Mouse (Mus musculus) heart, embryonic 16.5 days (tissue): ENCODE data around the gene Spag6. TPM values are rescaled to one million over a fixed set of nuclear protein-coding genes. Genes with fewer than 3 reads are reported as not detected.

Experiments used
- ATAC-seq: fragments of 200-750 bp; cut with Nextera tagmentation; replicated peaks from 2 replicates; pipeline ENCODE4 v1.8.0; 2017; ENCODE audit warnings: moderate number of reproducible peaks; ENCODE audit not compliant: insufficient read depth, low FRiP score; ENCODE audit errors: extremely low read depth
- H3K27ac ChIP-seq: fragments of 300-500 bp; sonication (generic); 2 replicates; pipeline ENCODE4 v1.5.1; 2014; ENCODE audit warnings: mild to moderate bottlenecking, low read length, control low read depth, moderate library complexity
- H3K27me3 ChIP-seq: fragments of 300-500 bp; sonication (generic); 2 replicates; pipeline ENCODE4 v1.6.1; 2014; ENCODE audit warnings: low read length, mixed read lengths; ENCODE audit not compliant: control insufficient read depth, insufficient read depth
- H3K36me3 ChIP-seq: fragments of 300-500 bp; sonication (generic); 2 replicates; pipeline ENCODE4 v1.6.1; 2014; ENCODE audit not compliant: control insufficient read depth, insufficient read depth
- H3K4me1 ChIP-seq: fragments of 300-500 bp; sonication (generic); 2 replicates; pipeline ENCODE4 v1.6.1; 2014; ENCODE audit warnings: low read length, mixed read lengths; ENCODE audit not compliant: control insufficient read depth, insufficient read depth
- H3K4me2 ChIP-seq: fragments of 300-500 bp; sonication (generic); 2 replicates; pipeline ENCODE4 v1.6.1; 2014; ENCODE audit warnings: low read depth, mild to moderate bottlenecking, control low read depth, low read length
- H3K4me3 ChIP-seq: fragments of 300-500 bp; sonication (generic); 2 replicates; pipeline ENCODE4 v1.5.1; 2014; ENCODE audit warnings: mild to moderate bottlenecking, control low read depth, low read length
- H3K9ac ChIP-seq: fragments of 300-500 bp; sonication (generic); 2 replicates; pipeline ENCODE4 v1.6.1; 2014; ENCODE audit warnings: low read length, control low read depth
- H3K9me3 ChIP-seq: fragments of 300-500 bp; sonication (generic); replicated peaks from 2 replicates; pipeline ENCODE4 v1.6.1; 2016; ENCODE audit warnings: low read length; ENCODE audit not compliant: control insufficient read depth
- WGBS: fragments of 180-500 bp; shearing (Covaris S2); extraction: QIAGEN DNeasy Blood & Tissue Kit; methylation state at CpG from one replicate; pipeline ENCODE4 v1.1.7; 2014; 5-methylcytosine and 5-hydroxymethylcytosine counted together
- polyA plus RNA-seq: library from polyadenylated mRNA; unstranded; fragments of >200 nt; fragmentation: Nextera tagmentation; extraction: Ambion mirVana; gene quantifications from 2 replicates; pipeline ENCODE4 v1.2.1, GENCODE M21; 2015

The Spag6 gene
- polyA plus RNA-seq, 1 experiment from 2014 or later = 0.26 TPM

DNA sequence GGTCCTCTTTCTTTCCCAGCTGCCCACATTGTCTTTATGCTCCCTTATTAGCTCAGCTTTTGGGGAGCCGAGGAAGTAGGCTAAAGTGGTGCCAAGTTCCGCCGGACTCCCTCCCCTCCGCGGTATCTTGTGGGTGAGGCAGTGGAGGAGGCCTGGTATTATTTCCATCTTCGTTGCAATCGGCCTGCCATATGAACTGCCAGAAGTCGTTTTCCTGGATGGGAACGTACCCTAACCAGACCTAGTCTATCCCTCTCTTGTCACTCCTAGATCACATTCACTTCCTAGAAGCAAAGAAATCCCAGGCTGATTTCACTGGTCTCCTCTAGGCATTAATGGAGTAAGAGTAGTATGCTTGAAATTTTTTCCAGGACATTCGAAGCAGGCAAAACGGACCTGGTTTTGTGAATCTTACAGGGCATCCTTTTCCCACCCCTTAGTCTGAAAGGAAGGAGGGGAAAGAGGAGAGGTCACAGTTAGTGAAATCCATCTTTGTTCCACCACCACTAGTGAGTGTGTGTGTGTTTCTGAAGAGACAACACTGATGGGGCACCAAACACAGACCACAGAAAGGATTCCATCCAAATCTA lies 5.7 kb downstream of the Spag6 start:
- H3K4me1 ChIP-seq = peaks cover 11% of the 10 kb centered on the region
- H3K9me3 ChIP-seq = no peaks in the 10 kb centered on the region
- H3K9ac ChIP-seq = no peak overlapping the region
- H3K27me3 ChIP-seq = peaks cover 52% of the 10 kb centered on the region
- no peak overlapping the region for H3K4me2 ChIP-seq
- no peak for ATAC-seq
- H3K4me3 ChIP-seq = peak overlapping the region; percentile 29
- H3K36me3 ChIP-seq = no peaks in the 10 kb centered on the region
- 2% methylated on average over 11 of the region's 11 CpGs for WGBS
- H3K27ac ChIP-seq = no peak overlapping the region

DNA sequence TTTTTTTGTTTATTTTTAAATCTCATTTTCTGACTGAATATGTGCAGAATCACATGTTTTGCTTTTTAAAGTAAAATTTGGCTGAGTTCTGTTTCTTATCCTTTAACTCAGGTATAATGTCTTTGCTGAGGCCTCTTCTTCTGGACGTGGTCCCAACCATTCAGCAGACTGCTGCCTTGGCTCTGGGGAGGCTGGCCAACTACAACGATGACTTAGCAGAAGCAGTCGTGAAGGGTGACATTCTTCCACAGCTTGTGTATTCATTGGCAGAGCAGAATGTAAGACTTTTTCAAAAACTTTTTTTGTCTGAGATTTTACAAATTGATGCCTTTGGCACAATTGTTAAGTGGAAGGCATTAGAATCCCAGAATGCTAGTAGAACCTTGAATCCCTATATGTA lies 16.5 kb downstream of the Spag6 start:
- Histone ChIP-seq H3K4me1 (no peaks in the 10 kb centered on the region), H3K36me3 (no peaks in the 10 kb centered on the region), H3K4me2 (no peak overlapping the region), H3K4me3 (no peak overlapping the region), H3K27ac (no peak overlapping the region), H3K27me3 (no peaks in the 10 kb centered on the region), H3K9ac (no peak overlapping the region), H3K9me3 (peaks cover 2% of the 10 kb centered on the region; the same call in 1 of the 2 replicates)
- no peak for ATAC-seq
- WGBS = 60% methylated on average over 3 of the region's 3 CpGs

DNA sequence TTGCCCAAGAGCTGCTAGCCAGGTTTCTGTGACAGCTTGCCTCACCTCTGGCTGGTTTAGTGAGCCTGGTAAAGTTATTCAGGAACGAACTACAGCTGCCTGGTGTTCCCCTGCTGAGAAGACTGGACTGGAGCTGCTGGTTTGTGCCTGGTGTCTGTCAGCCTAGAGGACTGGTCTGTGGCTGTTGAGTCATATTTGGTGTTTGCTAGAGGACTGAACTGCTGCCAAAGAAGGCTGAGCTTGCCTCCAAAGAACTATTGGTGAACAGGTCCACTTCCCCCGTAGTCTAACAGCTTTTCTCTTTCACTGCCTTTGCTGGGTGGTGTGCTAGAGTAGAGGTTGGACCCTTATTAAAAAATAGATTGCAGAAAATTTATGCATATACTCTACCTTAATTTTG lies 19.2 kb downstream of the Spag6 start:
- Histone ChIP-seq H3K4me3 (no peak overlapping the region), H3K36me3 (no peaks in the 10 kb centered on the region), H3K9ac (no peak overlapping the region), H3K4me1 (no peaks in the 10 kb centered on the region), H3K27ac (no peak overlapping the region), H3K4me2 (no peak overlapping the region), H3K27me3 (no peaks in the 10 kb centered on the region), H3K9me3 (peaks cover 2% of the 10 kb centered on the region; the same call in 1 of the 2 replicates)
- ATAC-seq = no peak
- WGBS = 61% methylated on average over 2 of the region's 2 CpGs

DNA sequence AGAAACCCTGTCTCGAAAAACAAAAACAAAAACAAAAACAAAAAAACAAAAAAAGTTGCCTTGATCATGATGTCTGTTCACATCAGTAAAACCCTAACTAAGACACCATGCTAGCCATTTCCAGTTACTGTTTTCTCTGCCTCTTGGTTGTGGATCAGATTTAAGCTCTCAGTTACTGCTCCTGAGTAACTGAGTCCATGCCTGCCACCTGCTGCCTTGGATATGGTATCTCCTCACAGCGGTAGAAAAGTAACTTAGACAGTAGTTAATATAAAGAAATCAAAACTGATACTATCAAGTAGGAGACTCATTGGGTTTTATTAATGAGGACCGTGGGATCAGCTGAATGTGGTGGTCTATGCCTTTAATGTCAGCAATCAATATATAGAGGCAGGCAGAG lies 20.5 kb downstream of the Spag6 start:
- no peak overlapping the region for H3K4me3 ChIP-seq
- H3K36me3 ChIP-seq = no peaks in the 10 kb centered on the region
- no peak overlapping the region for H3K4me2 ChIP-seq
- no peaks in the 10 kb centered on the region for H3K4me1 ChIP-seq
- peaks cover 2% of the 10 kb centered on the region; the same call in 1 of the 2 replicates for H3K9me3 ChIP-seq
- no peak for ATAC-seq
- H3K27ac ChIP-seq = no peak overlapping the region
- no peak overlapping the region for H3K9ac ChIP-seq
- 64% methylated on average over 3 of the region's 3 CpGs for WGBS
- no peaks in the 10 kb centered on the region for H3K27me3 ChIP-seq

DNA sequence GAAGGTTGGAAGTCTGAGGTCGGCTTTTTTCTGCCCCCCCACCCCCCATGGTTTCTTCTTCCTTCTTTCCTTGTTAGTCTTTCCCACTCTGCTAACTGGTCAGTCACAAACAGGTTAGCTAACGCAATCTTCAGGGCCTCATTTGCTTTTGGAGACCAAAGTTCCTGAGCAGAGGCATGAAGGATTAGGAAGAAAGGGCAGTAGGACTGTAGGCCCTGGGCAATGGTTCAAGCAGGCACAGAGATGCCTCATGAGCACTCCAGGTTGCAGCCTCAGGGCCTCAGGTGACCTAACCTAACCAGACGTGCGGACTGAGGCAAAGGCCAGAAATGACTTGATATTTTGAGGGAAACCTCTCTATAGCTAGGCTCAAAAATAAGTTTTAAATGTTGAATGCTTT lies 24.7 kb downstream of the Spag6 start:
- H3K9ac ChIP-seq = no peak overlapping the region
- no peak overlapping the region for H3K4me3 ChIP-seq
- ATAC-seq = no peak
- no peak overlapping the region for H3K4me2 ChIP-seq
- H3K36me3 ChIP-seq = no peaks in the 10 kb centered on the region
- no peaks in the 10 kb centered on the region for H3K9me3 ChIP-seq
- H3K4me1 ChIP-seq = no peaks in the 10 kb centered on the region
- WGBS = 83% methylated on average over 4 of the region's 4 CpGs
- H3K27me3 ChIP-seq = no peaks in the 10 kb centered on the region
- no peak overlapping the region for H3K27ac ChIP-seq

DNA sequence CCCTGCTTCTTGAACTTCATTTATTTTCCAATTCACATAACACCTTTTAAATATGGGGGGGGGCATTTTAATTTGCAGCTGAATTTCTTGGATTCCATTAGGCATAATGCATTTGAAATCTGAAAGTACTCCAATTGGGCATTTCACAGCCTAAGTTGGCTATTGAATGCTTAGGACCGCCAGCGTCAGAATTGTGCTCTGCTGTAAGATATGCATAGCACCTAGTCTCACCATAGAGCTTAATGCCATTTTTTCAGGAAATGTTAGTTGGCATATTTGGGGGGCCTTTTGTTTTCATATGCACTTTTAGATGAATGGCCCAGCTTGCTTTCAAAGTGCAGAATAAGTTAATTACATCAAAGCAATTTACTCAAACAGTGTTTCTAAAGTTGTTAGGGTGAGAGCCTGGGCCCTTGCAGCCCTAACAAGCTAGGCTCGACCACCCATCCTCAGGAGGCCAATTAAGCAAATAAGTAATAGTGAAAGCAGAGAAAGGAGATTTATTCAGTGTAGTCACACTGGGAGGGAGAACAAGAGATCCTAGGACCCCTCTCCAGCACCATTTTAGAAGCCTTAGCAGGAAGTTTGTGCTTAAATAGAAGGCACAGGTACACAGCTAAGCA lies 28.5 kb downstream of the Spag6 start:
- Histone ChIP-seq H3K36me3 (no peaks in the 10 kb centered on the region), H3K4me3 (no peak overlapping the region), H3K27me3 (no peaks in the 10 kb centered on the region), H3K9me3 (no peaks in the 10 kb centered on the region), H3K4me1 (no peaks in the 10 kb centered on the region), H3K27ac (no peak overlapping the region), H3K4me2 (no peak overlapping the region), H3K9ac (no peak overlapping the region)
- no peak for ATAC-seq
- 66% methylated on average over 3 of the region's 3 CpGs for WGBS

DNA sequence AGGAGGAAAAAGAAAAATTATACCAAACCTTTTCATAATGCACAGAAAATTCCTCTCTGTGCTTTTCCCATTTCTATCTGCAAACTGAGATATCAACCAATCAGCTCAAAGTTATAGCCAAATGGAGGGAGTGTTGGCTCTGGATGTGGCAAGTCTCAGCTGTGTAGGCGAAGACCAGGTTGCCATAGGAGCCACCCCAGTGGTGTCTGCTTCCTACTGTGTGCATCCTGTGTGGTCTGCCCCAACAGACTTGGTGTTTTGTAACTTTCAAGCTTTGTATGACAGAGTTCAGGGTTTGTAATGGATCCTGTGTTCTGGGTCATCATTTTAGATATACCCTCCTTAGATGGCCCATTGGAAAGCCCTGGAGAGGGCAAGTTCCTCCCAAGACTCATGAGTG lies 30.6 kb downstream of the Spag6 start:
- Histone ChIP-seq H3K4me3 (no peak overlapping the region), H3K27me3 (no peaks in the 10 kb centered on the region), H3K27ac (no peak overlapping the region), H3K9ac (no peak overlapping the region), H3K4me1 (no peaks in the 10 kb centered on the region), H3K9me3 (no peaks in the 10 kb centered on the region), H3K36me3 (no peaks in the 10 kb centered on the region), H3K4me2 (no peak overlapping the region)
- no peak for ATAC-seq
- WGBS = 79% methylated on average over 1 of the region's 1 CpGs

DNA sequence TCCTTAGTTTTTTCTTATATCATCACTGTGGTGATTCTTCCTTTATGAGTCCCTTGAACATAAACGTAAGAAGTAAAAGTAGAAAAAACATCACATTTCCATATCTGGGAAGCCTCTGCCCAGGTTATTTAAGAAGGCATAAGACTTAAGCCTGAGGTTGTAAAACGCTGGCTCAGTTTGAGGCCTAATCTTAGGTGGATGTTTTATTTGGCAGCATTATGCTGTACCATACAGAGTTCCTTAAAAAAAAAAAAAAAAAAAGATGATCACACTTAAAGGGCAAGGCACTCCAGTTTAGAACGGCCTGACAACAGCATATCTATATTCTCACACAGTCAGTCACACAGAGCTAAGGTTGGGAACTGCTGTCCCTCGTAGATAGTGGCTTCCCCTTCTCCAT lies 32.0 kb downstream of the Spag6 start:
- no peaks in the 10 kb centered on the region for H3K9me3 ChIP-seq
- H3K36me3 ChIP-seq = no peaks in the 10 kb centered on the region
- H3K27me3 ChIP-seq = no peaks in the 10 kb centered on the region
- no peaks in the 10 kb centered on the region for H3K4me1 ChIP-seq
- no peak overlapping the region for H3K27ac ChIP-seq
- 50% methylated on average over 4 of the region's 4 CpGs for WGBS
- no peak overlapping the region for H3K4me2 ChIP-seq
- no peak overlapping the region for H3K4me3 ChIP-seq
- no peak for ATAC-seq
- no peak overlapping the region for H3K9ac ChIP-seq

DNA sequence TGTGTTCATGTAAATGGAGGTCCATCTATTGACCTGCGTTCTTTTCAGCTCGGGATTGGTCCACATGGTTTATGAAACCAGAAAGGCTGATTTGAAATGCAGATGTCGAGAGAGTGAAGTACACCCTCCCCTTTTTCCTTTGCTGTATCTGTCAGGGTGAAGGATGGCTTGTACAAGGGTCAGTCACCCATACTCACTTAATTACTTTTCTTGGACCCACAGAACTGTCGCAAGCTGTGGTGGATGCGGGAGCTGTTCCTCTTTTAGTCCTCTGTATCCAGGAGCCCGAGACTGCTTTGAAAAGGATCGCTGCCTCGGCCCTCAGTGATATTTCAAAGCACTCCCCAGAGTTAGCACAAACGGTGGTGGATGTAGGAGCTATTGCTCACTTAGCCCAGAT lies 37.9 kb downstream of the Spag6 start:
- WGBS = 52% methylated on average over 9 of the region's 9 CpGs
- Histone ChIP-seq H3K27ac (no peak overlapping the region), H3K4me3 (no peak overlapping the region), H3K27me3 (no peaks in the 10 kb centered on the region), H3K9me3 (no peaks in the 10 kb centered on the region), H3K9ac (no peak overlapping the region), H3K4me2 (no peak overlapping the region), H3K4me1 (no peaks in the 10 kb centered on the region), H3K36me3 (no peaks in the 10 kb centered on the region)
- no peak for ATAC-seq
